Comparison of ENCODE assay signal across 8 mouse cellular contexts in genomic region chr6:144074826-144075225, GRCm38 (mm10).
DNase-seq lines count a peak whose midpoint lies in the region; ATAC-seq and TF ChIP-seq lines count a peak whose summit lies in the region.

No protein-coding gene starts in this region.

- WGBS in lung, adult 2 months = 45% methylated on average over 9 of the region's 9 CpGs

- no peak for TF ChIP-seq POLR2A in lung, adult 2 months (IDR thresholded peaks at IDR 0.05; ENCODE audit: borderline replicate concordance, extremely low read depth, low read depth, low read length)

- peaks cover 5% of the 10 kb centered on the region; the same call in 1 of the 2 replicates for H3K4me1 ChIP-seq in lung, adult 2 months (ENCODE audit: control insufficient read depth, insufficient read depth, low read length)

- H3K4me3 ChIP-seq in lung, adult 2 months (replicated peaks; ENCODE audit: extremely low read depth, low read depth, low read length) = no peak overlapping the region

- intact Hi-C loops in left cerebral cortex, postnatal 14 days (cut with DNase I) = loop anchor here (10.0 kb wide), 1 partner anchor 130 kb away; no protein-coding TSS in a partner anchor

- DNase-seq in lung, adult 2 months = peak; percentile 13
- no peak for DNase-seq in lung, postnatal 25 days (ENCODE audit: low spot score)
- DNase-seq in embryo, embryonic 10.5 days (ENCODE audit: low spot score) = peak; percentile 35
- peak; percentile 52 to 56 for DNase-seq in heart, adult 9 months (ENCODE audit: low spot score in 2 of 2)
- peak; percentile 59 to 79 for DNase-seq in left cerebral cortex, postnatal 14 days (ENCODE audit: low spot score in 2 of 2)
- no peak for DNase-seq in kidney, postnatal 36 days
- no peak for DNase-seq in thymus, postnatal 4 days

- no peak for TF ChIP-seq CTCF in lung, adult 2 months (IDR thresholded peaks at IDR 0.05; ENCODE audit: insufficient read depth, low read length)

- ATAC-seq in monocyte, adult 5-6 weeks (replicated peaks; ENCODE audit: insufficient number of reproducible peaks, low FRiP score, low TSS enrichment, poor library complexity, severe bottlenecking) = no peak

Comparison
In these comparisons a context has a peak if more than half of its experiments do, and no peak if none do; other contexts are left out.
1. DNase-seq: peak in lung, adult 2 months (single experiment), embryo, embryonic 10.5 days (single experiment), heart, adult 9 months (2 of 2) and left cerebral cortex, postnatal 14 days (2 of 2); none in lung, postnatal 25 days (single experiment), kidney, postnatal 36 days (0 of 2) and thymus, postnatal 4 days (single experiment).